In genomic region chr8:88033054-88033453, GRCm38 (mm10) we compare ENCODE assay signal across 10 mouse cellular contexts.
A peak's percentile ranks its signal among the peaks of the same experiment; 100 is the strongest.
DNase-seq lines count a peak whose midpoint lies in the region; TF ChIP-seq lines count a peak whose summit lies in the region.
"Had no signal": no experiment of that assay in that cellular context is flagged by ENCODE, and none has a peak within 500 bp of the region (broad histone marks: within the 10 kb centered on the region; RNA-seq: fewer than 3 reads in every experiment).

No protein-coding gene starts in this region.

- no peak overlapping the region for H3K4me3 ChIP-seq in layer of hippocampus, adult 2 months
- H3K4me3 ChIP-seq: limb, embryonic 15.5 days; stomach, embryonic 15.5 days had no signal

- no peak overlapping the region for H3K27ac ChIP-seq in layer of hippocampus, adult 2 months
- H3K27ac ChIP-seq: limb, embryonic 15.5 days; stomach, embryonic 15.5 days had no signal

- DNase-seq in adrenal gland, postnatal 14 days = peak; percentile 26
- DNase-seq in adrenal gland, postnatal 10 days = no peak
- no peak for DNase-seq in layer of hippocampus, adult 2 months (ENCODE audit: low spot score in 2 of 2)
- DNase-seq in layer of hippocampus, adult 11-12 months (ENCODE audit: low spot score) = no peak
- peak; percentile 66 for DNase-seq in R1 (ENCODE audit: low read depth, low spot score)
- peak; percentile 35 for DNase-seq in lung, postnatal 36 days
- DNase-seq in right cerebral cortex, adult 18-20 months = no peak
- DNase-seq in right cerebral cortex, postnatal 14 days = no peak

- peak; percentile 69 for TF ChIP-seq CTCF in layer of hippocampus, adult 2 months (conservative IDR thresholded peaks at IDR 0.05)

Comparison
In these comparisons a context has a peak if more than half of its experiments do, and no peak if none do; other contexts are left out.
1. DNase-seq: peak in adrenal gland, postnatal 14 days (single experiment), R1 (single experiment) and lung, postnatal 36 days (single experiment); none in adrenal gland, postnatal 10 days (single experiment), layer of hippocampus, adult 2 months (0 of 2), layer of hippocampus, adult 11-12 months (single experiment), right cerebral cortex, adult 18-20 months (single experiment) and right cerebral cortex, postnatal 14 days (single experiment).